Mouse (Mus musculus) brain, embryonic 14.5 days (tissue): ENCODE results near the gene Rbms1.

ENCODE experiments used
- CTCF ChIP-seq: fragments of 200-500 bp; IDR thresholded peaks from 2 replicates; pipeline ENCODE4 v1.5.1; 2012; ENCODE audit warnings: inconsistent platforms, mild to moderate bottlenecking, moderate library complexity, borderline replicate concordance; ENCODE audit not compliant: insufficient read depth, insufficient read length; ENCODE audit errors: extremely low read depth
- POLR2A ChIP-seq: fragments of 200-500 bp; IDR thresholded peaks from 2 replicates; pipeline ENCODE4 v1.6.1; 2012; ENCODE audit warnings: mild to moderate bottlenecking, inconsistent platforms, borderline replicate concordance; ENCODE audit not compliant: poor library complexity, insufficient read depth, insufficient read length, severe bottlenecking; ENCODE audit errors: extremely low read depth

DNA sequence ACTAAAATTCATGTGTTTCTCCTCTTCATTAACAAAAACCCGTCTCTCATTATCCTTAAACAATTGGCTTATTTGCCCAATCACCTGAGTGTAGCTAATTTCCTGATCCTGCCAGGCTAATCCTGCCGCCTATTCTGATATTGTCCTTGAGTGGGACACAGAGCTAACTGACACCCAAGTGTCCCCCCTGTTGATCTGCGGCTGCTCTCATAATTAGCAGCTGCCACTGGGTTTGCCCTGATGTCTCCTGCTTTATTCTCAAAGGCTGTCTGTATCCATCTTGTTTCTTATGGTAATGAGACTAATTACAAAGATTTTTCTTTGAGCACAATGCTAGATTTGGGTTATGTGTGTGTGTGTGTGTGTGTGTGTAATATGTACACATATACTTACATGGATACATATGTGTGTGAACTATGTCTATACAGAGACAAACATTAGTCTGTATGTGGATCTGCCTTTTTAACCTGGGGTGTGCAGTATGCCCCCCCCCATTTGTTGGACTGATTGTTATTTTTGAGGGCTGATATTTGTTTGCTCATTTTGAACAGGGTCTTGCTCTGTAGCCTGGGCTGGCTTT is 49.3 kb upstream of the Rbms1 start:
- TF ChIP-seq POLR2A (no peak), CTCF (no peak)
